Comparison of ENCODE assay signal across 26 mouse cellular contexts in genomic region chr2:117511737-117512136, GRCm38 (mm10).
"Had no signal": no experiment of that assay in that cellular context is flagged by ENCODE, and none has a peak within 500 bp of the region (broad histone marks: within the 10 kb centered on the region; RNA-seq: fewer than 3 reads in every experiment).

No protein-coding gene starts in this region.

- H3K4me2 ChIP-seq: limb, embryonic 12.5 days; limb, embryonic 13.5 days; limb, embryonic 15.5 days; liver, embryonic 11.5 days; liver, embryonic 12.5 days; liver, embryonic 13.5 days; liver, embryonic 15.5 days; lung, embryonic 14.5 days; lung, embryonic 15.5 days; midbrain, embryonic 11.5 days; midbrain, embryonic 12.5 days; midbrain, embryonic 13.5 days; midbrain, embryonic 15.5 days; neural tube, embryonic 12.5 days; neural tube, embryonic 13.5 days had no signal

- H3K27me3 ChIP-seq: limb, embryonic 12.5 days; limb, embryonic 13.5 days; limb, embryonic 15.5 days; liver, embryonic 12.5 days; liver, embryonic 13.5 days; liver, embryonic 15.5 days; lung, embryonic 15.5 days; midbrain, embryonic 12.5 days; midbrain, embryonic 13.5 days; midbrain, embryonic 15.5 days; neural tube, embryonic 12.5 days; neural tube, embryonic 13.5 days had no signal

- H3K27ac ChIP-seq: limb, embryonic 10.5 days; limb, embryonic 12.5 days; limb, embryonic 13.5 days; limb, embryonic 15.5 days; liver, embryonic 12.5 days; liver, embryonic 13.5 days; liver, embryonic 14.5 days; liver, embryonic 15.5 days; macrophage; midbrain, embryonic 10.5 days; midbrain, embryonic 12.5 days; midbrain, embryonic 13.5 days; midbrain, embryonic 15.5 days; neural tube, embryonic 12.5 days; neural tube, embryonic 13.5 days had no signal

- H3K4me3 ChIP-seq: limb, embryonic 10.5 days; limb, embryonic 12.5 days; limb, embryonic 13.5 days; limb, embryonic 15.5 days; liver, embryonic 12.5 days; liver, embryonic 13.5 days; liver, embryonic 15.5 days; lung, embryonic 15.5 days; megakaryocyte, embryonic 14.5 days; midbrain, embryonic 10.5 days; midbrain, embryonic 12.5 days; midbrain, embryonic 13.5 days; midbrain, embryonic 15.5 days; myocyte; neural tube, embryonic 12.5 days; neural tube, embryonic 13.5 days had no signal

- H3K36me3 ChIP-seq: limb, embryonic 10.5 days; limb, embryonic 12.5 days; limb, embryonic 13.5 days; limb, embryonic 15.5 days; liver, embryonic 12.5 days; liver, embryonic 13.5 days; liver, embryonic 15.5 days; lung, embryonic 15.5 days; midbrain, embryonic 10.5 days; midbrain, embryonic 12.5 days; midbrain, embryonic 13.5 days; midbrain, embryonic 15.5 days; neural tube, embryonic 12.5 days; neural tube, embryonic 13.5 days had no signal

- H3K9ac ChIP-seq: limb, embryonic 12.5 days; limb, embryonic 13.5 days; limb, embryonic 15.5 days; liver, embryonic 12.5 days; liver, embryonic 13.5 days; liver, embryonic 14.5 days; liver, embryonic 15.5 days; liver, postnatal 0 days; lung, embryonic 14.5 days; lung, embryonic 15.5 days; midbrain, embryonic 12.5 days; midbrain, embryonic 13.5 days; midbrain, embryonic 15.5 days; neural tube, embryonic 12.5 days; neural tube, embryonic 13.5 days had no signal

- H3K4me1 ChIP-seq: limb, embryonic 12.5 days; limb, embryonic 15.5 days; liver, embryonic 12.5 days; liver, embryonic 13.5 days; liver, embryonic 15.5 days; megakaryocyte, embryonic 14.5 days; midbrain, embryonic 10.5 days; midbrain, embryonic 12.5 days; midbrain, embryonic 13.5 days; midbrain, embryonic 15.5 days; neural tube, embryonic 12.5 days; neural tube, embryonic 13.5 days had no signal

- DNase-seq: liver; liver, embryonic 13.5 days; liver, postnatal 0 days; midbrain, embryonic 14.5 days had no signal

- ATAC-seq: liver, embryonic 12.5 days; liver, postnatal 0 days; lung, postnatal 0 days; midbrain, embryonic 13.5 days; midbrain, embryonic 15.5 days; midbrain, embryonic 16.5 days had no signal

- H3K9me3 ChIP-seq: limb, embryonic 10.5 days; limb, embryonic 12.5 days; limb, embryonic 13.5 days; limb, embryonic 15.5 days; liver, embryonic 12.5 days; liver, embryonic 13.5 days; liver, embryonic 15.5 days; lung, embryonic 15.5 days; megakaryocyte, embryonic 14.5 days; midbrain, embryonic 10.5 days; midbrain, embryonic 12.5 days; midbrain, embryonic 13.5 days; midbrain, embryonic 15.5 days; neural tube, embryonic 12.5 days; neural tube, embryonic 13.5 days had no signal
